Mouse (Mus musculus) intestine, postnatal 0 days (tissue): ENCODE measurements at regions not wholly inside any gene's neighbourhood (a gene's known extent, or its start where the extent isn't known, plus 50 kb on each side); places are given as distances from the start of the nearest gene placed in this dataset.

ENCODE experiments used
- ATAC-seq: fragments of 200-750 bp; cut with Nextera tagmentation; 2 replicates; pipeline ENCODE4 v1.8.0; 2017; ENCODE audit warnings: mild to moderate bottlenecking, moderate TSS enrichment, moderate library complexity
- H3K27ac ChIP-seq: fragments of 300-500 bp; sonication (generic); 2 replicates; pipeline ENCODE4 v1.5.1; 2014; ENCODE audit warnings: mild to moderate bottlenecking, low read depth, low read length, moderate library complexity
- H3K27me3 ChIP-seq: fragments of 300-500 bp; sonication (generic); replicated peaks from 2 replicates; pipeline ENCODE4 v1.6.1; 2014; ENCODE audit warnings: low read length, mixed read lengths; ENCODE audit not compliant: control insufficient read depth, insufficient read depth
- H3K36me3 ChIP-seq: fragments of 300-500 bp; sonication (generic); 2 replicates; pipeline ENCODE4 v1.6.1; 2014; ENCODE audit warnings: mild to moderate bottlenecking, moderate library complexity; ENCODE audit not compliant: control insufficient read depth, insufficient read depth
- H3K4me1 ChIP-seq: fragments of 300-500 bp; sonication (generic); replicated peaks from 2 replicates; pipeline ENCODE4 v1.6.1; 2014; ENCODE audit warnings: antibody characterized with exemption, low read length, mixed read lengths; ENCODE audit not compliant: control insufficient read depth, insufficient read depth
- H3K4me2 ChIP-seq: fragments of 300-500 bp; sonication (generic); replicated peaks from 2 replicates; pipeline ENCODE4 v1.6.1; 2014; ENCODE audit warnings: low read depth, mild to moderate bottlenecking, moderate library complexity
- H3K4me3 ChIP-seq: fragments of 300-500 bp; sonication (generic); 2 replicates; pipeline ENCODE4 v1.5.1; 2014; ENCODE audit warnings: low read depth, low read length
- H3K9ac ChIP-seq: fragments of 300-500 bp; sonication (generic); 2 replicates; pipeline ENCODE4 v1.6.1; 2014; ENCODE audit warnings: mild to moderate bottlenecking, low read depth, low read length
- H3K9me3 ChIP-seq: fragments of 300-500 bp; sonication (generic); 2 replicates; pipeline ENCODE4 v1.6.1; 2016; ENCODE audit warnings: mixed run types; ENCODE audit not compliant: control insufficient read depth
- CTCF ChIP-seq: sonication (generic); IDR thresholded peaks from 2 replicates; pipeline ENCODE4 v1.5.1; 2016; ENCODE audit warnings: low read depth, mild to moderate bottlenecking, control low read depth, antibody characterized with exemption, moderate library complexity
- WGBS: fragments of 180-500 bp; shearing (Covaris S2); extraction: QIAGEN DNeasy Blood & Tissue Kit; methylation state at CpG from one replicate; pipeline ENCODE4 v1.1.7; 2014; 5-methylcytosine and 5-hydroxymethylcytosine counted together

GRCm38 (mm10) chr2:131801212-131801611 lies 58.3 kb downstream of the Erv3 start:
- Histone ChIP-seq H3K9ac (no peak overlapping the region), H3K27ac (no peak overlapping the region), H3K9me3 (no peaks in the 10 kb centered on the region), H3K27me3 (no peaks in the 10 kb centered on the region), H3K36me3 (no peaks in the 10 kb centered on the region), H3K4me2 (no peak overlapping the region), H3K4me1 (no peaks in the 10 kb centered on the region), H3K4me3 (no peak overlapping the region)
- no peak for TF ChIP-seq CTCF
- 75% methylated on average over 8 of the region's 8 CpGs for WGBS
- ATAC-seq, result no peak

- Histone ChIP-seq H3K27ac (no peak overlapping the region), H3K9ac (no peak overlapping the region), H3K27me3 (no peaks in the 10 kb centered on the region), H3K9me3 (no peaks in the 10 kb centered on the region), H3K4me3 (no peak overlapping the region), H3K4me2 (no peak overlapping the region), H3K4me1 (no peaks in the 10 kb centered on the region), H3K36me3 (no peaks in the 10 kb centered on the region)
- ATAC-seq, result no peak
- WGBS, result 82% methylated on average over 8 of the region's 8 CpGs
- TF ChIP-seq CTCF, result no peak
These were observed 59.2 kb downstream of the Erv3 start for GRCm38 (mm10) chr2:131800126-131800894.

GRCm38 (mm10) chr2:131799486-131799885 lies 60.1 kb downstream of the Erv3 start:
- Histone ChIP-seq H3K27me3 (no peaks in the 10 kb centered on the region), H3K27ac (no peak overlapping the region), H3K36me3 (no peaks in the 10 kb centered on the region), H3K4me2 (no peak overlapping the region), H3K9me3 (no peaks in the 10 kb centered on the region), H3K4me3 (no peak overlapping the region), H3K9ac (no peak overlapping the region), H3K4me1 (no peaks in the 10 kb centered on the region)
- WGBS, result 83% methylated on average over 7 of the region's 7 CpGs
- no peak for TF ChIP-seq CTCF
- ATAC-seq, result no peak

GRCm38 (mm10) chr2:131797001-131797693 lies 62.4 kb downstream of the Erv3 start:
- TF ChIP-seq CTCF, result no peak
- WGBS, result 58% methylated on average over 9 of the region's 9 CpGs
- no peak for ATAC-seq
- no peaks in the 10 kb centered on the region for H3K27me3 ChIP-seq
- H3K4me2 ChIP-seq, result no peak overlapping the region
- H3K36me3 ChIP-seq, result no peaks in the 10 kb centered on the region
- H3K4me1 ChIP-seq, result no peaks in the 10 kb centered on the region
- no peaks in the 10 kb centered on the region for H3K9me3 ChIP-seq
- H3K9ac ChIP-seq, result no peak overlapping the region
- H3K27ac ChIP-seq, result no peak overlapping the region
- no peak overlapping the region for H3K4me3 ChIP-seq

GRCm38 (mm10) chr2:131775381-131775780 lies 84.2 kb downstream of the Erv3 start:
- Histone ChIP-seq H3K4me1 (no peaks in the 10 kb centered on the region), H3K9ac (no peak overlapping the region), H3K27ac (no peak overlapping the region), H3K4me3 (no peak overlapping the region), H3K36me3 (no peaks in the 10 kb centered on the region), H3K4me2 (no peak overlapping the region), H3K9me3 (no peaks in the 10 kb centered on the region), H3K27me3 (no peaks in the 10 kb centered on the region)
- 83% methylated on average over 1 of the region's 1 CpGs for WGBS
- ATAC-seq, result no peak
- no peak for TF ChIP-seq CTCF

- ATAC-seq, result no peak
- no peaks in the 10 kb centered on the region for H3K36me3 ChIP-seq
- whole genome bisulfite sequencing, result 72% methylated on average over 4 of the region's 4 CpGs
- H3K9me3 ChIP-seq, result no peaks in the 10 kb centered on the region
- no peak overlapping the region for H3K9ac ChIP-seq
- TF ChIP-seq CTCF, result no peak
- H3K27me3 ChIP-seq, result no peaks in the 10 kb centered on the region
- no peak overlapping the region for H3K27ac ChIP-seq
- H3K4me2 ChIP-seq, result no peak overlapping the region
- H3K4me3 ChIP-seq, result no peak overlapping the region
- H3K4me1 ChIP-seq, result no peaks in the 10 kb centered on the region
These were observed 85.9 kb downstream of the Erv3 start for GRCm38 (mm10) chr2:131773691-131774090.
